Mouse (Mus musculus): ENCODE measurements around the gene Sspo. TPM values are rescaled to one million over a fixed set of nuclear protein-coding genes. Genes with fewer than 3 reads are reported as not detected.

Gene Sspo
- polyA plus RNA-seq, 1 experiment, result 1.8 TPM

DNA sequence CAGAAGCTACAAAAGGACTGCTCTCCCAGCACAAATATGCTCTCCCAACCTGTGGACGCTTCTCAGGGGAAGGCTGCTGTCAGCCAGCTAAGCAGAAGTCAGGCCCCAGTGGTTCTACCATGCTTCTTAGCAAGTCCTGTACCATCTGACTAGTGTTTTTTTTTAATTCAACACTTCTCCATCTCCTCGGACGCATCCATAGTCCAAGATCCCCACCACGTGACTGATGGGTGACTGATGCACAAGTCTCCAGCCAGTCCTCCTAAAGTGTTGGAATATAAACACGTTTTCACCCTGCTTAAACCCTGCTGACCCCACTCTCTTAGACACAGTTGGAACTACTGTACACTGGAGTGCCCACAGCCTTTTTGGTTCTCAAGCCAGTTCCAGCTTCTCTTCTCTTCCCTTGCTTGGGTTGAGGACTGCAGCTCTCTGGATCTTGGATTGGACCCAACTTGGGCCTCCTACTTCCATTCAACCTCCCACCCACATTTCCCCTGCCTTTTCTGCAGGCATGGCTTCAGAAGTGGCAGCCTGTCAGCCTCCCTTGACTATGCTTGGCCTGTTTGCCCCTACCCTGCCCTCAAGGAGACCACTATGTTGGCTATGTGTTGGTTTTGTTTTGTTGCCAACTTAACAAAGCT, 12.2 kb upstream of the Sspo start:
- no peak for DNase-seq (ENCODE audit: low spot score)

DNA sequence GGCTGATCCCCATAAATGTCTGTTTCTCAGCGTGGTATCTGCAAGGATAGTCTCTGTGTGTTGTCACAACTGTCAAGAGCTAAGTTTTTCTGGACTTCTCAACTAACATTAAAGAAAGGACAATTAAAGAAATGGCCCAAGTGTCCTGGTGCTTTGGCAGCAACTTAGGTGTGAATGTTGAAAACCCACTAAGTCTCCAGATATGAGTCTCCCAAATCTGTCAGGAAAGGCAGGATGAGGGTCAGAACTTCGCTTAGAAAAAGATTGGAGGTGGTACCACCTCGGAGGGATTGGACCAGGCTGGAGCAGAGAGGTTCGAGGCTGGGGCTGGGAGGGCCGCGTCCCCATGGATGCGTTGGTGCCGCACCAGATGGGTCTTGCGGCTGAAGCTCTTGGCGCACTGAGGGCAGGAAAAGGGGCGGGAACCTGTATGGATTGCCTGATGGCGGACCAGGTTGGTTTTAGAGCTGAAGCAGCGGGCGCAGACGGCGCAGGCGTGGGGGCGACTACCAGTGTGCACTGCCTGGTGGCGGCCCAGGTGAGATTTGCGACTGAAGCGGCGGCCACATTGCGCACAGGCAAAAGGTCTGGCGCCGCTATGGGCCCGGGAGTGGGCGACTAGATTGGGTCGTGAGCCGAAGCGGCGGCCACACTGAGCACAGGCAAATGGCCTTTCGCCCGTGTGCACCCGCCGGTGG, 10.2 kb upstream of the Sspo start:
- DNase-seq (ENCODE audit: low spot score), result no peak

- DNase-seq (ENCODE audit: low spot score), result no peak
Observed at GRCm38 (mm10) chr6:48438475-48439125, 9.4 kb upstream of the Sspo start.

- DNase-seq (ENCODE audit: low spot score), result no peak
Observed at GRCm38 (mm10) chr6:48439654-48440053, 8.4 kb upstream of the Sspo start.

GRCm38 (mm10) chr6:48440306-48441014, 7.6 kb upstream of the Sspo start:
- no peak for DNase-seq (ENCODE audit: low spot score)

- peak; percentile 90 for DNase-seq (ENCODE audit: low spot score)
Observed at GRCm38 (mm10) chr6:48443592-48444309, 4.3 kb upstream of the Sspo start.

DNA sequence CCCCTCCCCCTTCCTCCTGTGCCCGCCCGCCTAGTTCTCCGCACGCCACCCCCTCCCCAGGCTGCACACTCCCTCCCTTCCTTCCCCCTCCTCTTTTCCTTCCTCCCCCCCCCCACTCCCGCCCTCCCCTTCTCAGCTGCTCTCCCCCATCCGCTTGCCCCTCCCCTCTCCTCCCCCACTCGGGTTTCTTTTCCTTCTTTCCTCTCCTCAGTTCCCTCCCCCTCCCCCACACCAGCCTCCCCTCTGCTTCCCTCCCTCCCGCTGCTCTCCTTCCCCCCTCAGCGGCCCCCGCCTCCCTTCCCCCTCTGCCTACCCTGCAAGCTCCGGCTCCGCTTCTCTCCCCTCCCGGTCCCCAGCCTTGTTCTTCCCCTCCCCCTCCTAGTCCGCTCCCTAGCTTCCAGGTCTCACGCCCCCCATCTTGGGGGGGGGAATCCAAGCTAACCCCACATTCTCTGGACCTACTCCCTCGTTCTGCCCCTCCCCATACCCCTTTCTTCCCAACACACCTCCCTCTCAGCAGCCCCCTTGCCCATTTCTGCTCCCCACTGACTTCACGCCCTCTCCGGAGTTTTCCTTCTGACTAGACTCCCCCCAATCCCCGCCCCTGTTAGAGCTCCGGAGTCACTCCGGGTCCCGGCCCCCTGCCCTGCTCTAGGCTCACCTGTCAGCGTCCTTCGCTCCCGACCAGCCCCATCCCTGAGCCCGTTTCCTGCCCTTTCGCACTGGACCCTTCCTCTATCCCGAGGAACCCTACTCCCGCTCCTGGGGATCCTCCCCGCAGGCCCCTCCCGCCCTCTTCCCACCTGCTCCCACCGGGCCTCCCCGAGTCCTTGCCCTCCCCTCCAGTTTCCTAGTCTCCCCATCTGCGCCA, 3.5 kb upstream of the Sspo start:
- DNase-seq (ENCODE audit: low spot score), result peak; percentile 55

DNA sequence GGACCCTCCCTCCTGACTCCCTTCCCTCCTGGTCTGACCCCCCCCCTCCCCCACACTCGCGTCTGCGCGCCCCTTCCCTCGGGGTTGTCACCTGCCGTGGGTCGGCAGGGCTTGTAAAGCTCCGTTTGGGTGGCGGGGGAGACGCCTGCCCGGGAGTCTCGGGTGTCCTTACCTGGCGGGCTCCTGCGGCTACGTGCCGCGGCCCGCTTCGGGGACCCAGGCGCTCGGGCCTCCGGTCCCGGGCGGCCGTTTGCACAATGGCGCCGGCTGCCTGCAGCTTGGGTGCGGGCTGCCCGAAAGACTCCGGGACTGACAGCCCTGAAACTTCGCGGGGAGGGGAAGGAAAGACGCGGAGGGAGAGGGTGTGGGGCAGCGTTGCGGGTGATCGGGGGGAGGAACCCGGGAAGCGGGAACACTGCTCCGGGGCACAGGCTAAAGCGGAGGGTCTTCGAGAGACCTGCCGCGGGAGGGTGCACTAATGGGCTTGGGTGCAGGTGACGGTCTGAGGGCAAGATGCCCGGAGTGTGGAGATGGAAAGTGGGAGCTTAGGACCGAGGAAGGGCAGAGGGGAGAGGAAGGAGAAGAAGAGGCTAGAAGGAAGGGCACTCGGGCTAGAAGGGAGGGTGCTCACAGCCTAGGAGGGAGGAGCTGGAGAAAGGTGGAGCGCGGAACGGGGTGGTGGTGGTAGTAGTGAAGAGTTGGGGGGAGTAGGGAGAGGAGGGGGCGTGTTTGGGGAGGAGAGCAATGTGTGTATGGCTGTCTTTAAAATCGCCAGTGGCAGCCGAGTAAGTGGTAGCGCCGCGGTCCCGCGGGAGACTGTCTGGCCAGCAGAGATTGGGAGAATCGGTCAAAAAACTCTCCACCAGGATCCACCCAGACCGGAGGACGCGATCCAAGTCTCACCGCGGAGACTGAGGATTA, 2.6 kb upstream of the Sspo start, which contains the start of gene Zfp467:
Gene Zfp467 (minus strand): TSS at position 645 of the 921 bp plus-strand sequence.
- DNase-seq (ENCODE audit: low spot score), result peak; percentile 63

- DNase-seq (ENCODE audit: low spot score), result no peak
Observed at GRCm38 (mm10) chr6:48446256-48446655, 1.8 kb upstream of the Sspo start.

GRCm38 (mm10) chr6:48446896-48447295, 1.1 kb upstream of the Sspo start:
- DNase-seq (ENCODE audit: low spot score), result no peak

- DNase-seq (ENCODE audit: low spot score), result no peak
Observed at GRCm38 (mm10) chr6:48448527-48448926, 498 bp downstream of the Sspo start.

DNA sequence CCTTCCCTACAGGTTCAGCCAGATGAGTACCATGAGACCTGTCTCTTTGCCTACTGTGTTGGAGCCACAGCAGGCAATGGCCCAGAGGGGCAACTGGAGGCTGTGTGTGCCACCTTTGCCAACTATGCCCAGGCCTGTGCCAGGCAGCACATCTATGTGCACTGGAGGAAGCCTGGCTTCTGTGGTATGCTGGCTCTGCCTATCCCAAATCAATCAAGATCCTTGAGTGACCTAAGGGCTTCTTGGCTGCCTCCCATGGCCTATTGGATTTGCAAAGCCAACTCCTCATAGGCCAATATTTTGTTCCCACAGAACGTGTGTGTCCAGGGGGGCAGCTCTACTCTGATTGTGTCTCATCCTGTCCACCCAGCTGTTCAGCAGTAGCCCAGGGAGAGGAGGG, 4.1 kb downstream of the Sspo start:
- no peak for DNase-seq (ENCODE audit: low spot score)

GRCm38 (mm10) chr6:48452771-48453170, 4.7 kb downstream of the Sspo start:
- DNase-seq (ENCODE audit: low spot score), result no peak

- DNase-seq (ENCODE audit: low spot score), result no peak
Observed at GRCm38 (mm10) chr6:48464966-48465679, 17.1 kb downstream of the Sspo start.

- no peak for DNase-seq (ENCODE audit: low spot score)
Observed at GRCm38 (mm10) chr6:48466715-48467114, 18.7 kb downstream of the Sspo start.

DNA sequence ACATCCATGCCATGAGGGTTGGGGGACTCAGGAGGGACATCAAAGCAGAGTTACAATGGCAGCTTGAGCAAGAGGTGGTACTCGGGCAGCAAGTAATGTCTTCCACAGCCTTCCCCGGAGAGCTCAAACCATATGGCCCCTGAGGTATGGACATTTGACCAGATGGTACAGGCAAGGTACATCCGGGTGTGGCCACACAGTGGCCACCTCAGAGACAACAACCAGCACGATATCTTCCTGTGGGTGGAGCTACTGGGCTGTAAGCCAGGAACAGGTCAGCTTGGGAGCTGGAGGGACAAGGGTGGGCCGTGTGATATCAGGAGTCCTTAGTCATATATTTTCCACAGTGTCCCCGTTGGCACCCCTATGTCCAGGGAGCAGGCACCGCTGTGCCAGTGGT, 19.5 kb downstream of the Sspo start:
- DNase-seq (ENCODE audit: low spot score), result no peak

- DNase-seq (ENCODE audit: low spot score), result no peak
Observed at GRCm38 (mm10) chr6:48470739-48471138, 22.7 kb downstream of the Sspo start.

DNA sequence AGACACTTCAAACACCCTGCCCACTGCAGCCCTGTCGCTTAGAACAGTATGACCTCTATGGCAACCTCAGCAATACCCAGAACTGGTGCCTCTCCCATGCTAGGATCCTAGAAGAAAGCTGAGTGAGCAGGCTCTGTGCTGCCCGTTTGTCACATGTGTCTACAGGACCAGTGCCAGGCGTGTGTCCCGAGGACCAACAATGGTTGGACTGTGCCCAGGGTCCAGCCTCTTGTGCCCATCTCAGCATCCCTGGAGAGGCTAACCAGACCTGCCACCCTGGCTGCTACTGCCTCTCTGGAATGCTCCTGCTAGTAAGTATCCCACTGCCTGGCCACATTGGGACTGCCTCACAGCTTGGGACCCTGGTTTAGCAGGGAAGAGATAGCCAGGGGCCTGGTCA, 30.4 kb downstream of the Sspo start:
- no peak for DNase-seq (ENCODE audit: low spot score)

- no peak for DNase-seq (ENCODE audit: low spot score)
Observed at GRCm38 (mm10) chr6:48482501-48482900, 34.5 kb downstream of the Sspo start.

Data from urinary bladder, adult 2 months (tissue).